Mouse (Mus musculus) heart, adult 2 months (tissue): Measurements from ENCODE around the gene Gm5127. TPM values are rescaled to one million over a fixed set of nuclear protein-coding genes. Genes with fewer than 3 reads are reported as not detected.

Experiments used
- DNase-seq, 2 experiments: peaks; one replicate each; pipeline ENCODE4 v3.0.0; 2021
- H3K27ac ChIP-seq: fragments of 200-600 bp; 2 replicates; pipeline ENCODE4 v1.8.1; 2022
- H3K27me3 ChIP-seq: fragments of 200-500 bp; 2 replicates; pipeline ENCODE4 v1.6.1; 2012; ENCODE audit warnings: mild to moderate bottlenecking, low read length, inconsistent platforms, mixed read lengths; ENCODE audit not compliant: control insufficient read depth, insufficient read depth
- H3K36me3 ChIP-seq: fragments of 200-500 bp; 2 replicates; pipeline ENCODE4 v1.6.1; 2012; ENCODE audit warnings: low read length, inconsistent platforms; ENCODE audit not compliant: control insufficient read depth, insufficient read depth
- H3K4me1 ChIP-seq: fragments of 200-500 bp; 2 replicates; pipeline ENCODE4 v1.6.1; 2011; ENCODE audit warnings: low read length; ENCODE audit not compliant: control insufficient read depth, insufficient read depth
- H3K4me3 ChIP-seq: fragments of 200-600 bp; 2 replicates; pipeline ENCODE4 v1.8.1; 2022
- H3K79me2 ChIP-seq: fragments of 200-500 bp; replicated peaks from 2 replicates; pipeline ENCODE4 v1.6.1; 2012; ENCODE audit warnings: mild to moderate bottlenecking, inconsistent platforms, low read length, moderate library complexity, mixed read lengths; ENCODE audit not compliant: control insufficient read depth, insufficient read depth
- H3K9ac ChIP-seq: fragments of 200-500 bp; 2 replicates; pipeline ENCODE4 v1.6.1; 2012; ENCODE audit warnings: low read depth, mild to moderate bottlenecking, control low read depth, inconsistent platforms, low read length, mixed read lengths
- CTCF ChIP-seq: fragments of 200-600 bp; IDR thresholded peaks from 2 replicates; pipeline ENCODE4 v1.8.1; 2022; ENCODE audit warnings: antibody characterized with exemption, mild to moderate bottlenecking, moderate library complexity
- EP300 ChIP-seq: fragments of 200-500 bp; IDR thresholded peaks from 2 replicates; pipeline ENCODE4 v1.6.1; 2011; ENCODE audit warnings: low read depth, low read length, control low read depth; ENCODE audit not compliant: insufficient read depth
- POLR2A ChIP-seq: fragments of 200-500 bp; IDR thresholded peaks from 2 replicates; pipeline ENCODE4 v1.6.1; 2011; ENCODE audit warnings: mild to moderate bottlenecking, low read depth, low read length, control low read depth; ENCODE audit not compliant: insufficient read depth
- WGBS: fragments of 180-500 bp; shearing (Covaris S2); methylation state at CpG from one replicate; pipeline ENCODE4 v1.1.7; 2018; 5-methylcytosine and 5-hydroxymethylcytosine counted together
- intact Hi-C: fragments of 180-260 bp; cut with DNase I; formaldehyde crosslinking; loops from one replicate; pipeline ENCODE4 v1.15.1; 2025
- microRNA-seq, 2 experiments: library from miRNA; unstranded; fragments of <30 nt; microRNA quantifications; one replicate each; pipeline ENCODE4 v1.2.0; 2021
- polyA plus RNA-seq: library from polyadenylated mRNA; depleted of rRNA; stranded (reverse); fragments of >200 nt; gene quantifications from 2 replicates; pipeline ENCODE4 v1.2.3, GENCODE M21; 2012; rRNA removed
- total RNA-seq, 2 experiments: library from RNA; stranded (reverse); gene quantifications; 2 replicates each; pipeline ENCODE4 v1.2.3; 2021

Gene Gm5127
- total and polyA plus RNA-seq, 3 experiments = not detected

GRCm38 (mm10) chrX:106742241-106742640 is 159.3 kb downstream of the Gm5127 start:
- H3K4me3 ChIP-seq = no peak overlapping the region
- no peaks in the 10 kb centered on the region for H3K4me1 ChIP-seq
- H3K79me2 ChIP-seq = no peaks in the 10 kb centered on the region
- H3K27ac ChIP-seq = no peak overlapping the region
- H3K36me3 ChIP-seq = no peaks in the 10 kb centered on the region
- intact Hi-C loops = no loop called here
- H3K27me3 ChIP-seq = no peaks in the 10 kb centered on the region
- no peak overlapping the region for H3K9ac ChIP-seq
- TF ChIP-seq CTCF = no peak
- no peak for TF ChIP-seq POLR2A
- no peak for TF ChIP-seq EP300
- no peak for DNase-seq

DNA sequence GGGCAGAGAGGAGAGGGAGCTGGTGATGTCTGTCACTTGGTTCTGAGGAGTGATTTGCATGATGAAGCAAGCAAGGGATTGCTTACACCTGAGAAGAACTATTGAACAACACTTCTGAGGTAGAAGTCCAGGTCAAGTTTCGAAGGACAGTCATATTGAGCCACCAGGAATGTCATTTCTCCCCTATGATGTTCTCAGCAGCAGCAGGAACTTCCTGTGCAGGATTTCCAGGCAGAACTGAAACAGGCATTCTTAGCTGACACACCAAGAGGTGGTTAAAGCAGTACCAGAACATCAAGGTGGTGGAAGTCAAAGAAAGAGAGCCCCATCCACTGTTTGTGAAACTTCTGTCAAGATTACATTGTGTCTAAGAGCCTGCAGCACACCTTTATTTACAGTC is 172.3 kb downstream of the Gm5127 start:
- Histone ChIP-seq H3K4me1 (no peaks in the 10 kb centered on the region), H3K27me3 (no peaks in the 10 kb centered on the region), H3K27ac (no peak overlapping the region), H3K9ac (no peak overlapping the region), H3K4me3 (no peak overlapping the region), H3K79me2 (no peaks in the 10 kb centered on the region), H3K36me3 (no peaks in the 10 kb centered on the region)
- intact Hi-C loops = no loop called here
- TF ChIP-seq EP300 = no peak
- TF ChIP-seq CTCF = no peak
- TF ChIP-seq POLR2A = no peak
- no peak for DNase-seq
- 42% methylated on average over 1 of the region's 1 CpGs for WGBS

Small RNAs within 50 kb of the gene (microRNA-seq; reads per million reads assigned to microRNA genes)
- gene Gm22102 = 0 reads per million in 2 experiments

Other genes starting within 250 kb of the Gm5127 start
- not detected for gene Fndc3c1, start 97.8 kb upstream of the Gm5127 start, total RNA-seq
- not detected in 2 replicates for gene Fndc3c1, start 97.8 kb upstream of the Gm5127 start, polyA plus RNA-seq
- 1 to 10 TPM; 1.1 to 1.8 TPM for gene Cysltr1, start 20.5 kb downstream of the Gm5127 start, total RNA-seq
- 1.0 and 3.0 TPM in 2 replicates for gene Cysltr1, start 20.5 kb downstream of the Gm5127 start, polyA plus RNA-seq